Mouse (Mus musculus): ENCODE measurements around the gene Prcp. TPM values are rescaled to one million over a fixed set of nuclear protein-coding genes. Genes with fewer than 3 reads are reported as not detected.

The Prcp gene
- total and polyA plus RNA-seq, 3 experiments = 20.1 to 28.9 (median 27.8) TPM

- H3K27me3 ChIP-seq (replicated peaks) = no peaks in the 10 kb centered on the region
- dilution Hi-C loops (cut with MboI; ENCODE audit: extremely low pct_ligation_motif_present, extremely low pct_unique_long_range_greater_than_20kb, low sequenced_read_pairs) = no loop called here
- H3K9me3 ChIP-seq (replicated peaks; ENCODE audit: low read length) = no peaks in the 10 kb centered on the region
- DNase-seq (ENCODE audit: extremely low read depth) = no peak
- in situ Hi-C loops (cut with MboI; ENCODE audit: low pct_ligation_motif_present, low pct_unique_long_range_greater_than_20kb, low sequenced_read_pairs) = no loop called here
- no peak for TF ChIP-seq ZC3H11A (IDR thresholded peaks at IDR 0.05; ENCODE audit: low read depth, low read length)
- TF ChIP-seq USF2 (conservative IDR thresholded peaks at IDR 0.05; ENCODE audit: low read depth, low read length) = no peak
- no peak for TF ChIP-seq HCFC1 (IDR thresholded peaks at IDR 0.05; ENCODE audit: low read depth, low read length)
- TF ChIP-seq UBTF (IDR thresholded peaks at IDR 0.05; ENCODE audit: low read depth, low read length) = no peak
- TF ChIP-seq CHD1 (IDR thresholded peaks at IDR 0.05; ENCODE audit: low read depth, low read length) = no peak
- no peak for TF ChIP-seq KAT2A (IDR thresholded peaks at IDR 0.05; ENCODE audit: insufficient replicate concordance, low read length)
- TF ChIP-seq ZMIZ1 (IDR thresholded peaks at IDR 0.05; ENCODE audit: low read depth, low read length) = no peak
- TF ChIP-seq CHD2 (IDR thresholded peaks at IDR 0.05; ENCODE audit: low read length) = no peak
- no peak for TF ChIP-seq IRF4 (IDR thresholded peaks at IDR 0.05; ENCODE audit: low read depth, low read length)
- no peak for TF ChIP-seq MAZ (IDR thresholded peaks at IDR 0.05; ENCODE audit: low read depth, low read length)
- TF ChIP-seq MAX (IDR thresholded peaks at IDR 0.05; ENCODE audit: low read length) = no peak
- TF ChIP-seq POLR2A (IDR thresholded peaks at IDR 0.05; ENCODE audit: low read depth, low read length) = no peak
- no peak for TF ChIP-seq PAX5 (IDR thresholded peaks at IDR 0.05; ENCODE audit: low read length)
- TF ChIP-seq SMC3 (IDR thresholded peaks at IDR 0.05; ENCODE audit: low read depth, low read length) = no peak
- no peak for TF ChIP-seq NELFE (IDR thresholded peaks at IDR 0.05; ENCODE audit: low read depth, low read length)
- no peak for TF ChIP-seq MXI1 (IDR thresholded peaks at IDR 0.05; ENCODE audit: low read depth, low read length)
- no peak for TF ChIP-seq BHLHE40 (IDR thresholded peaks at IDR 0.05; ENCODE audit: low read depth, low read length)
- no peak for TF ChIP-seq EP300 (IDR thresholded peaks at IDR 0.05; ENCODE audit: low read length)
- no peak for TF ChIP-seq TCF12 (IDR thresholded peaks at IDR 0.05; ENCODE audit: low read depth, low read length)
- no peak for TF ChIP-seq GABPA (IDR thresholded peaks at IDR 0.05; ENCODE audit: insufficient replicate concordance, low read depth, low read length)
- H3K4me1 ChIP-seq (ENCODE audit: control insufficient read depth in 1 of 2, insufficient read depth in 2 of 2) = no peaks in the 10 kb centered on the region
- H3K9ac ChIP-seq (ENCODE audit: insufficient read depth, low read depth) = no peak overlapping the region
- H3K36me3 ChIP-seq (replicated peaks in 1 of 2; ENCODE audit: control insufficient read depth in 1 of 2, insufficient read depth in 1 of 2, low read length in 1 of 2) = no peaks in the 10 kb centered on the region
- no peak overlapping the region for H3K4me2 ChIP-seq (ENCODE audit: insufficient read depth, low read depth, poor library complexity, severe bottlenecking)
- H3K79me2 ChIP-seq (replicated peaks; ENCODE audit: control insufficient read depth, extremely low read depth, insufficient read depth, poor library complexity, severe bottlenecking) = no peaks in the 10 kb centered on the region
- H3K4me3 ChIP-seq (replicated peaks in 1 of 3; ENCODE audit: low read depth in 2 of 3, low read length in 2 of 3, poor library complexity in 1 of 3) = no peak overlapping the region
- no peak overlapping the region for H3K27ac ChIP-seq (ENCODE audit: insufficient read depth, low read depth)
Measured at GRCm38 (mm10) chr7:92980741-92981140, 106.5 kb downstream of the Prcp start.

- TF ChIP-seq ZC3H11A (IDR thresholded peaks at IDR 0.05; ENCODE audit: low read depth, low read length) (no peak), NRF1 (IDR thresholded peaks at IDR 0.05; ENCODE audit: low read depth, low read length) (no peak), POLR2A (IDR thresholded peaks at IDR 0.05; ENCODE audit: low read depth, low read length) (no peak), MYC (IDR thresholded peaks at IDR 0.05; ENCODE audit: low read depth, low read length) (no peak), ZNF384 (IDR thresholded peaks at IDR 0.05; ENCODE audit: low read depth, low read length) (no peak), E2F4 (IDR thresholded peaks at IDR 0.05; ENCODE audit: insufficient replicate concordance, low read depth, low read length) (no peak), SIN3A (IDR thresholded peaks at IDR 0.05; ENCODE audit: low read length) (no peak), PAX5 (IDR thresholded peaks at IDR 0.05; ENCODE audit: low read length) (no peak), USF1 (IDR thresholded peaks at IDR 0.05; ENCODE audit: low read depth, low read length) (no peak), EP300 (IDR thresholded peaks at IDR 0.05; ENCODE audit: low read length) (no peak), MAFK (IDR thresholded peaks at IDR 0.05; ENCODE audit: insufficient replicate concordance, low read length) (no peak), CHD1 (IDR thresholded peaks at IDR 0.05; ENCODE audit: low read depth, low read length) (no peak), ZMIZ1 (IDR thresholded peaks at IDR 0.05; ENCODE audit: low read depth, low read length) (no peak), JUND (conservative IDR thresholded peaks at IDR 0.05; ENCODE audit: low read depth, low read length) (no peak), RCOR1 (conservative IDR thresholded peaks at IDR 0.05; ENCODE audit: low read depth, low read length) (no peak), TBP (conservative IDR thresholded peaks at IDR 0.05; ENCODE audit: low read depth, low read length) (no peak), KAT2A (IDR thresholded peaks at IDR 0.05; ENCODE audit: insufficient replicate concordance, low read length) (no peak), JUN (IDR thresholded peaks at IDR 0.05; ENCODE audit: insufficient read depth, low read depth, low read length) (no peak), MXI1 (IDR thresholded peaks at IDR 0.05; ENCODE audit: low read depth, low read length) (no peak), POLR2AphosphoS2 (IDR thresholded peaks at IDR 0.05; ENCODE audit: low read depth, low read length) (no peak)
- DNase-seq (ENCODE audit: extremely low read depth) = no peak
Measured at GRCm38 (mm10) chr7:92981864-92982263, 107.6 kb downstream of the Prcp start.

More at GRCm38 (mm10) chr7:92981864-92982263, 107.6 kb downstream of the Prcp start:
- Histone ChIP-seq H3K4me3 (replicated peaks in 1 of 3; ENCODE audit: low read depth in 2 of 3, low read length in 2 of 3, poor library complexity in 1 of 3) (no peak overlapping the region), H3K9me3 (replicated peaks; ENCODE audit: low read length) (no peaks in the 10 kb centered on the region), H3K4me1 (ENCODE audit: control insufficient read depth in 1 of 2, insufficient read depth in 2 of 2) (no peaks in the 10 kb centered on the region), H3K4me2 (ENCODE audit: insufficient read depth, low read depth, poor library complexity, severe bottlenecking) (no peak overlapping the region), H3K9ac (ENCODE audit: insufficient read depth, low read depth) (no peak overlapping the region), H3K27me3 (replicated peaks) (no peaks in the 10 kb centered on the region), H3K79me2 (replicated peaks; ENCODE audit: control insufficient read depth, extremely low read depth, insufficient read depth, poor library complexity, severe bottlenecking) (no peaks in the 10 kb centered on the region), H3K27ac (ENCODE audit: insufficient read depth, low read depth) (no peak overlapping the region), H3K36me3 (replicated peaks in 1 of 2; ENCODE audit: control insufficient read depth in 1 of 2, insufficient read depth in 1 of 2, low read length in 1 of 2) (no peaks in the 10 kb centered on the region)
- in situ Hi-C loops (cut with MboI; ENCODE audit: low pct_ligation_motif_present, low pct_unique_long_range_greater_than_20kb, low sequenced_read_pairs) = no loop called here
- dilution Hi-C loops (cut with MboI; ENCODE audit: extremely low pct_ligation_motif_present, extremely low pct_unique_long_range_greater_than_20kb, low sequenced_read_pairs) = no loop called here

All from CH12.LX (cell line).